Mouse (Mus musculus) forebrain, postnatal 0 days (tissue): Measurements from ENCODE around the gene Cars2. TPM values are rescaled to one million over a fixed set of nuclear protein-coding genes. Genes with fewer than 3 reads are reported as not detected.
"Not testable (repeated sequence)": the region's sequence is repeated elsewhere in the genome, so short reads cannot be mapped to it uniquely, and the experiment has no call there.

Experiments used
- ATAC-seq: fragments of 200-750 bp; cut with Nextera tagmentation; 2 replicates; pipeline ENCODE4 v1.8.0; 2017; ENCODE audit warnings: mild to moderate bottlenecking, moderate library complexity
- DNase-seq: peaks from one replicate; pipeline ENCODE4 v3.0.0-alpha.2; 2015
- H3K27ac ChIP-seq: fragments of 300-500 bp; sonication (generic); 2 replicates; pipeline ENCODE4 v1.5.1; 2014; ENCODE audit warnings: low read depth, mild to moderate bottlenecking, antibody characterized with exemption, low read length, moderate library complexity, mixed read lengths
- H3K27me3 ChIP-seq: fragments of 300-500 bp; sonication (generic); 2 replicates; pipeline ENCODE4 v1.6.1; 2014; ENCODE audit warnings: mild to moderate bottlenecking, low read length, mixed read lengths; ENCODE audit not compliant: insufficient read depth
- H3K36me3 ChIP-seq: fragments of 300-500 bp; sonication (generic); 2 replicates; pipeline ENCODE4 v1.6.1; 2014; ENCODE audit warnings: mild to moderate bottlenecking, moderate library complexity; ENCODE audit not compliant: insufficient read depth
- H3K4me1 ChIP-seq: fragments of 300-500 bp; sonication (generic); 2 replicates; pipeline ENCODE4 v1.6.1; 2014; ENCODE audit warnings: antibody characterized with exemption; ENCODE audit not compliant: insufficient read depth
- H3K4me2 ChIP-seq: fragments of 300-500 bp; sonication (generic); 2 replicates; pipeline ENCODE4 v1.6.1; 2014; ENCODE audit warnings: low read depth, mild to moderate bottlenecking, moderate library complexity
- H3K4me3 ChIP-seq: fragments of 300-500 bp; sonication (generic); 2 replicates; pipeline ENCODE4 v1.5.1; 2014; ENCODE audit warnings: low read depth, low read length, mixed read lengths
- H3K9ac ChIP-seq: fragments of 300-500 bp; sonication (generic); 2 replicates; pipeline ENCODE4 v1.6.1; 2014; ENCODE audit warnings: mild to moderate bottlenecking
- H3K9me3 ChIP-seq: fragments of 300-500 bp; sonication (generic); 2 replicates; pipeline ENCODE4 v1.6.1; 2016; ENCODE audit warnings: low read length
- CTCF ChIP-seq: sonication (generic); IDR thresholded peaks from 2 replicates; pipeline ENCODE4 v1.5.1; 2016; ENCODE audit warnings: antibody characterized with exemption, control low read depth, low read depth
- WGBS: fragments of 180-500 bp; shearing (Covaris S2); extraction: QIAGEN DNeasy Blood & Tissue Kit; methylation state at CpG from one replicate; pipeline ENCODE4 v1.1.7; 2014; 5-methylcytosine and 5-hydroxymethylcytosine counted together
- polyA plus RNA-seq: library from polyadenylated mRNA; unstranded; fragments of >200 nt; fragmentation: Nextera tagmentation; extraction: Ambion mirVana; gene quantifications from 2 replicates; pipeline ENCODE4 v1.2.1, GENCODE M21; 2015
- total RNA-seq: library from RNA; depleted of rRNA; stranded (reverse); fragments of >200 nt; gene quantifications from 2 replicates; pipeline ENCODE4 v1.2.3, GENCODE M21; 2014

The Cars2 gene
- total and polyA plus RNA-seq, 2 experiments from 2014 or later, result 25.9 to 49.9 TPM

DNA sequence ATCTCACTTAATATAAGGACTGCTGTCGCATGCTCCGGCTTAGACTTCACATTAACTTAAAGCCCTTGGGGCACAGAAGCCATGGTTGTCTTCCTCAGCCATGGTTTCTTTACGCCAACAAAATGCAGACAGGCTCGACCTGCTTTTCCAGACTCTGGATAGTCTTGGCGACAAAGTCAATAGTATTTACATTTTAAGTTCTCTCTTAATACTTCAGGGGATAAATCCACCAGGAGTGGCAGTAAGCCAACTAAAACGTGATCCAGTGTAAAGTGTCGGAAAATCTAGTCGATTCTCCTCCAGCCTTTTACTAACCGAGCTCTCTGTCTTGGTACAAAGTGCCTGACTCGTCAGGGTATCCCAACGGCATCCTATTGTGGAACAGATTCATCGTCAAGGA, 52.3 kb downstream of the Cars2 start:
- ATAC-seq, result no peak
- Histone ChIP-seq H3K36me3 (peaks cover 6% of the 10 kb centered on the region; the same call in 1 of the 2 replicates), H3K9ac (no peak overlapping the region), H3K27ac (no peak overlapping the region), H3K27me3 (no peaks in the 10 kb centered on the region), H3K4me1 (peaks cover 6% of the 10 kb centered on the region; the same call in 1 of the 2 replicates), H3K4me2 (peak overlapping the region; percentile 86), H3K9me3 (no peaks in the 10 kb centered on the region), H3K4me3 (peak overlapping the region; percentile 74)
- no peak for DNase-seq
- 80% methylated on average over 12 of the region's 12 CpGs for WGBS
- TF ChIP-seq CTCF, result no peak

GRCm38 (mm10) chr8:11497017-11497990, 53.3 kb downstream of the Cars2 start, which contains the start of gene Naxd:
Gene Naxd (plus strand): TSS chr8:11497506.
- H3K9me3 ChIP-seq, result no peaks in the 10 kb centered on the region
- WGBS, result 8% methylated on average over 72 of the region's 73 CpGs
- peak; percentile 99 for ATAC-seq
- H3K36me3 ChIP-seq, result peaks cover under 1% of the 10 kb centered on the region; the same call in 1 of the 2 replicates
- peak within 1 kb of the TSS; percentile 85 for H3K9ac ChIP-seq
- peak within 1 kb of the TSS; percentile 86 for H3K4me2 ChIP-seq
- DNase-seq, result peak; percentile 92
- H3K4me3 ChIP-seq, result peak within 1 kb of the TSS; percentile 74
- no peak for TF ChIP-seq CTCF
- H3K4me1 ChIP-seq, result peaks cover 6% of the 10 kb centered on the region; the same call in 1 of the 2 replicates
- peak within 1 kb of the TSS; percentile 88 for H3K27ac ChIP-seq
- H3K27me3 ChIP-seq, result no peaks in the 10 kb centered on the region

- H3K27ac ChIP-seq, ATAC-seq, H3K4me2 ChIP-seq, H3K4me1 ChIP-seq, H3K27me3 ChIP-seq, H3K9me3 ChIP-seq, H3K9ac ChIP-seq, H3K36me3 ChIP-seq, H3K4me3 ChIP-seq, DNase-seq: not testable (repeated sequence)
- WGBS, result 81% methylated on average over 2 of the region's 2 CpGs
Measured at GRCm38 (mm10) chr8:11492340-11492739, 58.2 kb downstream of the Cars2 start.

DNA sequence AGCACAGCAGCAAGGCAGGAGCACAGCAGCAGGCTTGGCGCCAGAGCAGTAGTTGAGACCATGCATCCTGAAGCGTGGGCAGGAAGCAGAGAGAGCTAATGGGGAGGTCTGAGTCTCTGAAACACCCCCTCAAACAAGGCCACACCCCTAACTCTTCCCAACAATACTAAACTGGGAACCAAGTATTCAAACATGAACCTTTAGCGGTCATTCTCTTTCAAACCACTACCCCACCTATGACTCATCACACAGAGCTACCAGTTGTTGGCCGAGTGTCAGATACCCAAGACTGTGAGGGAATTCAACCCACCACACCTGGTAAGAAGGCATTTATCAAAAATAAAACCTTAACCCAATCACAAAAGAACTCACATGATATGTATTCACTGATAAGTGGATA, 63.4 kb downstream of the Cars2 start:
- 71% methylated on average over 4 of the region's 4 CpGs for WGBS
- no peak for DNase-seq
- H3K4me1 ChIP-seq, result no peaks in the 10 kb centered on the region
- no peak overlapping the region for H3K4me3 ChIP-seq
- TF ChIP-seq CTCF, result no peak
- no peaks in the 10 kb centered on the region for H3K27me3 ChIP-seq
- H3K4me2 ChIP-seq, result no peak overlapping the region
- H3K9me3 ChIP-seq, result no peaks in the 10 kb centered on the region
- ATAC-seq, result no peak
- no peaks in the 10 kb centered on the region for H3K36me3 ChIP-seq
- no peak overlapping the region for H3K9ac ChIP-seq
- H3K27ac ChIP-seq, result no peak overlapping the region

DNA sequence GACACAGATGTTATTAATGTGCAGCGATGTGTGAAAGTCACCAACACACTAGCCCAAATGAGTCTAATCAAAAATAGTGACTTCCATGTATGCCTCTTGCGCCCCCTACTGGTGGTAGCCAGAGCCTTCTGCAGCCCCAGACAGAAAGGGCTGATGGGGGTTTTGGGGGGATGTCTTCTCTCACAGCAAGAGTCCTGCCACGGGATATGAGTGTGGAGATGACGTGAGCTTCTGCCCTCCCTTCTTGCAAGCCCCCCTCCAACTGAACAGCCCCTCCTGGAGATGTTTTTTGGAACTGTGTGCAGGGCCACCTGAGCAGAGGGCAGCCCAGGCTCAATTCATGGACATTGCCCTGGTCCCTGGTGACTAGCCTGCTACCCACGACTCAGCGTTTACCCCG, 64.4 kb downstream of the Cars2 start:
- Histone ChIP-seq H3K36me3 (no peaks in the 10 kb centered on the region), H3K27ac (no peak overlapping the region), H3K4me1 (no peaks in the 10 kb centered on the region), H3K27me3 (no peaks in the 10 kb centered on the region), H3K4me2 (no peak overlapping the region), H3K9me3 (no peaks in the 10 kb centered on the region), H3K9ac (no peak overlapping the region), H3K4me3 (no peak overlapping the region)
- 24% methylated on average over 7 of the region's 7 CpGs for WGBS
- ATAC-seq (peak; percentile 60), DNase-seq (peak; percentile 81)
- TF ChIP-seq CTCF, result peak; percentile 90

GRCm38 (mm10) chr8:11482537-11482936, 68.0 kb downstream of the Cars2 start:
- H3K27ac ChIP-seq, result no peak overlapping the region
- H3K27me3 ChIP-seq, result peaks cover 27% of the 10 kb centered on the region; the same call in 1 of the 2 replicates
- H3K4me1 ChIP-seq, result peaks cover 7% of the 10 kb centered on the region
- no peaks in the 10 kb centered on the region for H3K36me3 ChIP-seq
- DNase-seq, result no peak
- H3K9me3 ChIP-seq, result no peaks in the 10 kb centered on the region
- TF ChIP-seq CTCF, result no peak
- no peak overlapping the region for H3K4me3 ChIP-seq
- WGBS, result 84% methylated on average over 3 of the region's 3 CpGs
- no peak overlapping the region for H3K4me2 ChIP-seq
- no peak for ATAC-seq
- no peak overlapping the region for H3K9ac ChIP-seq

GRCm38 (mm10) chr8:11481876-11482275, 68.7 kb downstream of the Cars2 start:
- no peak for TF ChIP-seq CTCF
- Histone ChIP-seq H3K27ac (no peak overlapping the region), H3K4me2 (no peak overlapping the region), H3K36me3 (no peaks in the 10 kb centered on the region), H3K27me3 (peaks cover 31% of the 10 kb centered on the region), H3K4me1 (peaks cover 8% of the 10 kb centered on the region), H3K4me3 (no peak overlapping the region), H3K9ac (no peak overlapping the region), H3K9me3 (no peaks in the 10 kb centered on the region)
- DNase-seq (no peak), ATAC-seq (no peak)
- 61% methylated on average over 3 of the region's 3 CpGs for WGBS
